Mouse (Mus musculus) stomach, embryonic 14.5 days (tissue): ENCODE measurements at regions not wholly inside any gene's neighbourhood (a gene's known extent, or its start where the extent isn't known, plus 50 kb on each side); places are given as distances from the start of the nearest gene placed in this dataset.

Experiments used
- ATAC-seq: fragments of 200-750 bp; cut with Nextera tagmentation; 2 replicates; pipeline ENCODE4 v1.8.0; 2017; ENCODE audit warnings: low read depth, moderate TSS enrichment; ENCODE audit not compliant: insufficient number of reproducible peaks, insufficient read depth, low FRiP score
- H3K27ac ChIP-seq: fragments of 300-500 bp; sonication (generic); 2 replicates; pipeline ENCODE4 v1.5.1; 2014; ENCODE audit warnings: mild to moderate bottlenecking, low read length, moderate library complexity, mixed read lengths
- H3K27me3 ChIP-seq: fragments of 300-500 bp; sonication (generic); 2 replicates; pipeline ENCODE4 v1.6.1; 2014; ENCODE audit warnings: low read length, control low read depth, mixed read lengths; ENCODE audit not compliant: control insufficient read depth, insufficient read depth
- H3K36me3 ChIP-seq: fragments of 300-500 bp; sonication (generic); 2 replicates; pipeline ENCODE4 v1.6.1; 2014; ENCODE audit warnings: mild to moderate bottlenecking, control low read depth, low read length, moderate library complexity, mixed read lengths; ENCODE audit not compliant: control insufficient read depth, insufficient read depth
- H3K4me1 ChIP-seq: fragments of 300-500 bp; sonication (generic); 2 replicates; pipeline ENCODE4 v1.6.1; 2014; ENCODE audit warnings: low read length, control low read depth, mixed read lengths; ENCODE audit not compliant: control insufficient read depth, insufficient read depth
- H3K4me2 ChIP-seq: fragments of 300-500 bp; sonication (generic); replicated peaks from 2 replicates; pipeline ENCODE4 v1.6.1; 2014; ENCODE audit warnings: low read depth, low read length, control low read depth
- H3K4me3 ChIP-seq: fragments of 300-500 bp; sonication (generic); 2 replicates; pipeline ENCODE4 v1.5.1; 2014; ENCODE audit warnings: low read depth, low read length, control low read depth
- H3K9ac ChIP-seq: fragments of 300-500 bp; sonication (generic); replicated peaks from 2 replicates; pipeline ENCODE4 v1.6.1; 2014; ENCODE audit warnings: low read depth, mild to moderate bottlenecking, control low read depth, low read length, moderate library complexity, mixed read lengths
- H3K9me3 ChIP-seq: fragments of 300-500 bp; sonication (generic); 2 replicates; pipeline ENCODE4 v1.6.1; 2016; ENCODE audit warnings: low read depth, low read length, control low read depth; ENCODE audit not compliant: control insufficient read depth
- WGBS: fragments of 180-500 bp; shearing (Covaris S2); extraction: QIAGEN DNeasy Blood & Tissue Kit; methylation state at CpG from one replicate; pipeline ENCODE4 v1.1.7; 2014; 5-methylcytosine and 5-hydroxymethylcytosine counted together

DNA sequence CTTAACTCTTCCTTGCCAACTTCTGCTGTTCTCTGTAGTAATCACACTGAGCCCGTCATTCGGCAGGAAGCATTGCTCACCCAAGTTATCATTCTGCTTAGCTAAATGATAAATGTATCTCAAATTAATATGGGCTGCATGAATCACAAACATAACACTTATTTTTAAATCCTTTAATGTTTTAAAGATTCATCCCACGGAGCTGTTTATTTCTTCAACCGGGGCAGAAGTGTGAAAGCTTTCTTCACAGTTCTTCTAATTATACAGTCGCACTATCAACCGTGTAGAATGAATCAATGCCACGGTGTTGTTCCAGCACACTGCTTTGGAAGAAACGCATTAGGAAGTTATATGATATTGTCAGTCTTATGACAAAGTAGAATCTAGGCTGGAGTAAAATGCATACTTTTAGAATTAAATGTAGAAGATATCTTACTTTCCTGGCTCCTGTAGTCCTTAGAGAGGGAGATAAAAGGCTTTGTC, 121.3 kb upstream of the Syt1 start:
- Histone ChIP-seq H3K36me3 (no peaks in the 10 kb centered on the region), H3K27me3 (no peaks in the 10 kb centered on the region), H3K4me2 (no peak overlapping the region), H3K4me1 (no peaks in the 10 kb centered on the region), H3K9ac (no peak overlapping the region), H3K4me3 (no peak overlapping the region), H3K27ac (no peak overlapping the region), H3K9me3 (no peaks in the 10 kb centered on the region)
- WGBS: 63% methylated on average over 8 of the region's 8 CpGs
- ATAC-seq: no peak

DNA sequence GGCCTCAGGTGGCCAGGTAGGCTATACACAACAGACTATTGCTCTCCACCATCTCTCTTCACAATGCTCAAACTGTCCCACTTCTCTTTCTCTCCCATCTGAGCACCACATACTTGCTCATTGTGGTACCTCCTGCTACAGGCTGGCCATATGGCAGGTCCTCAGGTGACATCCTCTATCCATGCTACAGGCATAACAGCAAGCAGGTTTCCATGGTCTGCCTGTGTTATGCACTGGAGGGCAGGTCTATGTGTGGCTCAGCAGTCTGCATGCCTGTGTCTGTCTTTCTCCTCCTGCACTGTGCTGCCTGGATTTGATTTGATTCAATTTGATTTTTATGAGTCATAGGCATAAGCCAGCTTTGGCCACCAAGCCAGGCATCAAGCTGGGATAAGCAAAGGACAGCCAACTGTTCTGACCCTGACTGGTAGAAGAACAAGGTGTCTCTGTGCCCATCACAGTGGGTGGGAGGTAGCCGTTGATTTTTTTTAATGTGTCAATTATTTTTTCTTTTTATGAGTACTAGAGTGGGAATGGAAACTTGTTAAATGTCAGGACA, 118.8 kb upstream of the Syt1 start:
- no peak overlapping the region for H3K9ac ChIP-seq
- no peaks in the 10 kb centered on the region for H3K4me1 ChIP-seq
- H3K27ac ChIP-seq: no peak overlapping the region
- no peak overlapping the region for H3K4me2 ChIP-seq
- no peak overlapping the region for H3K4me3 ChIP-seq
- no peak for ATAC-seq
- no peaks in the 10 kb centered on the region for H3K27me3 ChIP-seq
- no peaks in the 10 kb centered on the region for H3K9me3 ChIP-seq
- H3K36me3 ChIP-seq: no peaks in the 10 kb centered on the region
- 90% methylated on average over 1 of the region's 1 CpGs for WGBS

DNA sequence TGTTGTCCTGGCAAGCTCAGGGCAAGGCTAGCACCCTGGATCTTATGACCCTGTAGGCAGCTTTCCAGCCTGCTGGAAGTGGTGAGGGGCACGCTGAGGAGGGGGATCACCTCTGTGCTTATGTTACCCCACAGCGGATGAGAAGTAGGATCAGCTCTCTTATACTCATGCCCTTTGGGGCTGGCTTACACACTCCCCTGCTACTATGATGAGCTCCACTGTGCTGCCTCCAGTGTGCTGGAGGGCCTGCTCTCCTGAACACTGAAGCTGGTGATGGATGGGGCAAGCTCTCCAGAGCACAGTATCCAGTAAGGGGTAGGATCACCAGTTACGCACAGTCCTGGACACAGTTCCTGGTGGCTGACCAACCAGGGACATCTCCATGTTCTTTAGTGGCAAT, 118.3 kb upstream of the Syt1 start:
- H3K27me3 ChIP-seq: no peaks in the 10 kb centered on the region
- WGBS: 86% methylated on average over 3 of the region's 3 CpGs
- no peaks in the 10 kb centered on the region for H3K4me1 ChIP-seq
- no peaks in the 10 kb centered on the region for H3K9me3 ChIP-seq
- no peak overlapping the region for H3K4me2 ChIP-seq
- H3K9ac ChIP-seq: no peak overlapping the region
- no peaks in the 10 kb centered on the region for H3K36me3 ChIP-seq
- H3K27ac ChIP-seq: no peak overlapping the region
- ATAC-seq: no peak
- H3K4me3 ChIP-seq: no peak overlapping the region

DNA sequence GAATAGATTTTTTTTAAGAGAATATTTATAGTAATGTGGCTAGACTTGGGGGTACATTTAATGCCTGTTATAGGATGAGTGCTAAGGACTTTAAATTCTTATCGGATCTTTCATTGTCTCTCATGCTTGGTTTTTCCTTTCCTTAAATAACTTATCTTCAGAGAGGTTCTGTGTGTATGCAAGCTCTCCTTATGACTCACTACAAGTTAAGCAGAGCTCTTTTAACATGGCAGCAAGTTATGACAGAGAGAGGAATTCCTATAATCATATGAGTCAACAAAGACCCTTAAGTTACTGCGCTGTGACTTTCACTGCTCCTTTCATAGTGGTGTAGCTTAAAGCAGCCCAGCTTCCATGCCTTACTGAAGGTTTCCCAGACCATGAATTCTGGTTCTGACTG, 115.9 kb upstream of the Syt1 start:
- no peak overlapping the region for H3K9ac ChIP-seq
- H3K4me3 ChIP-seq: no peak overlapping the region
- H3K4me1 ChIP-seq: no peaks in the 10 kb centered on the region
- ATAC-seq: no peak
- no peaks in the 10 kb centered on the region for H3K36me3 ChIP-seq
- H3K27ac ChIP-seq: no peak overlapping the region
- H3K9me3 ChIP-seq: no peaks in the 10 kb centered on the region
- no peaks in the 10 kb centered on the region for H3K27me3 ChIP-seq
- WGBS: 73% methylated on average over 2 of the region's 2 CpGs
- no peak overlapping the region for H3K4me2 ChIP-seq

DNA sequence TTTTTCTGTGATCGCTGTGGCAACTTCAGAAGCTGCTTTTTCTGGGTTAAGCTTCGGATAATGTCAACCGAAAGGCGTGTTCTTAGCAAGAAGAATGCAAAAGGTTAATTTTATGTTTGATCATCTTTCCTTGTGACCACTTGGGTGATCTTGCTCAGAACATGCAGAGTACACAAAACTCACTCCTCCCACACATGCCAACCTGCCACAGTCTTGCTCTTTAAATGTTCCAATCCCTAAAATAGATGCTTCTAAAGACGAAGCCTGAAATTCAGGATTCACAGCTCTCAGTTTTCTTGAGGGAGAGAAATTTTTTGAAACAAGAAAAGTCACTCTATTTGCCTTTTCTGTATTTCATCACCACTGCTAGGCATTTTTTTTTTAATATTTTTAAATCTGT, 106.4 kb upstream of the Syt1 start:
- Histone ChIP-seq H3K9me3 (no peaks in the 10 kb centered on the region), H3K9ac (no peak overlapping the region), H3K27me3 (no peaks in the 10 kb centered on the region), H3K4me1 (no peaks in the 10 kb centered on the region), H3K4me3 (no peak overlapping the region), H3K27ac (no peak overlapping the region), H3K36me3 (no peaks in the 10 kb centered on the region), H3K4me2 (no peak overlapping the region)
- ATAC-seq: no peak
- WGBS: 80% methylated on average over 5 of the region's 5 CpGs

DNA sequence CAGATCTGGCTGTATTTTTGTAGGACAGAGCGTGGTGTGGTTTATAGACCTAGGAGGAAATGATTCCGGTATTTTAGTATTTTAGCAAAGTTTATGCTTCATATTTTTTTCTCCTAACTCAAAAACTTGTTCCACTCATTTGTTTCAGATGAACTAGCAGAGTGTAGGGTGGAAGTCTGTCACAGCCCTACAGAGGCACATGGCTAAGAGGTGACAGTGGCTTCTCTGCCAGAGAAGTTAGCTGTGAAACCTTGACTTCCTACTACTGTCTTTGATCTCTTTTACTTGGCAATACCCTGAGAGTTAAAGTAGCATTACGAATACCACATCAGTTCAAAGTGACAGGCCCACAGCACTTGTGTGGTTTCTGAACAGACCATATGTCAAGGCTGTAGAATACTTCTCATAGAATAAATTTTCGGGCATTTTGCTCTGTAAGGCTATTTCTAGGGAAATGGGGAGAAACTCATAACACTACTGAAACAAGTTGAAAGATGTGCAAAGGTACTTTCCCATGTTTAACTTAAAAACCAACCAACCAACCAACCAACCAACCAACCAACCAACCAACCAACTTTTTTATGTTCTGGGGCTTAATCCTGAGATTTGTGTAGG, 104.3 kb upstream of the Syt1 start:
- Histone ChIP-seq H3K9me3 (no peaks in the 10 kb centered on the region), H3K27me3 (no peaks in the 10 kb centered on the region), H3K9ac (no peak overlapping the region), H3K27ac (no peak overlapping the region), H3K4me3 (no peak overlapping the region), H3K4me1 (no peaks in the 10 kb centered on the region), H3K36me3 (no peaks in the 10 kb centered on the region), H3K4me2 (no peak overlapping the region)
- WGBS: 76% methylated on average over 4 of the region's 4 CpGs
- no peak for ATAC-seq

DNA sequence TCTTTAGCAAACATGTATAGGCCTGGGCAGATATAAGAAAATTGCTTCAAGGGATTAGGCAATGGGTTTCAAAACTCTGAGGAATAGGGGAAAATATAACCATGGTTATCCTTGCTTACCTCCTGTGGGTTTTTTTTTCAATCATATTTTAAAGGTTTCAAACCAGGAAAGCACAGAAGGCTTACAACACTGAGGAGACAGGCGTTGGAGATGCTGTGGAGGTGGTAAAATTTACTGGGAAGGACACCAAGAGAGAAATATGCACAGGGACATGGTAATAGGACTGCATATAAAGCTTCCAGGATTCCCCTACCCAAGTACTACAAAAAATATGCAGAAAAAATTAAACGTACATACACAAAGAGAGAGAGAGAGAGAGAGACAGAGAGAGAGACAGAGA, 95.0 kb upstream of the Syt1 start:
- H3K27ac ChIP-seq: no peak overlapping the region
- ATAC-seq: no peak
- 80% methylated on average over 2 of the region's 2 CpGs for WGBS
- H3K9ac ChIP-seq: no peak overlapping the region
- no peak overlapping the region for H3K4me2 ChIP-seq
- H3K36me3 ChIP-seq: no peaks in the 10 kb centered on the region
- no peak overlapping the region for H3K4me3 ChIP-seq
- H3K27me3 ChIP-seq: no peaks in the 10 kb centered on the region
- H3K4me1 ChIP-seq: no peaks in the 10 kb centered on the region
- no peaks in the 10 kb centered on the region for H3K9me3 ChIP-seq

DNA sequence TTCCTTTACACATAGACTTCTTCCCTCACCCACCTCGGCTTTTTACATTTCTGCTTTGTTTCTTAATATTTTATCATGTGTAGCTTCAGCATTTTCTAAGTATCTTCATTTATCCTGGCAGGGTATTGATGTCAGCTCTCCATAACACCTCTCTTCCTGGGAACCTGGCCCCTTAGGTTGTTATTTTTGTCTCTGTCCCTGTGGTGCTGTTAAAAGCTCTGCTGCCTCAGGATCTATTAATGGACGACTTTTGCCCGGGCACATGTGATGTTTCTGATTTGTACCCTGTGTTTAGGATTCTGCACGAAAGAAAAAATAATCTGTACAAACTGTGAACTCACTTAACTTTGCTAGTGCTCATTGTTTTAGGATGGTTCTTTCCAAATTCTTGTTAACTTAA, 81.4 kb upstream of the Syt1 start:
- Histone ChIP-seq H3K4me2 (no peak overlapping the region), H3K27me3 (no peaks in the 10 kb centered on the region), H3K27ac (no peak overlapping the region), H3K9me3 (no peaks in the 10 kb centered on the region), H3K9ac (no peak overlapping the region), H3K4me1 (no peaks in the 10 kb centered on the region), H3K36me3 (no peaks in the 10 kb centered on the region), H3K4me3 (no peak overlapping the region)
- 67% methylated on average over 4 of the region's 4 CpGs for WGBS
- ATAC-seq: no peak

DNA sequence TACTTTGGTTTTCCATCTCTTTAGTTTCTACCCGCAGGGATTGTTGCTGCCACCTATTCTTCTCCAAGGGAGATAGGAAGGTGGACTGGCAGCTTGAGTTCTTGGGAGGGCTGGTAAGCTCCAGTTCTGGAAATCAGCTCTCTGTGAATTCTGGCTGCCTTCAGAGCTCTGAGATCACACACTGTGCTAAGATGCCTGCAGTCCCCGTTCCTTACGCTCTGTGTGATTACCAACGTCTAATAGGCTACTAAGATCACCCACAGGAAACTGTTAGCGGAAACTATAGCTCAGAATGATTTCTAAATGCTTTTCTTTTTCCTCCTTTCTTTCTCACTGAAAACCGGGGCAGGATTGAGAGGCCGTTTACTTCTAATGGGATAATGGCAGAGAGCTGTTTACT, 69.0 kb upstream of the Syt1 start:
- ATAC-seq: no peak
- no peak overlapping the region for H3K4me2 ChIP-seq
- 34% methylated on average over 7 of the region's 7 CpGs for WGBS
- no peaks in the 10 kb centered on the region for H3K4me1 ChIP-seq
- no peak overlapping the region for H3K27ac ChIP-seq
- H3K9ac ChIP-seq: no peak overlapping the region
- no peaks in the 10 kb centered on the region for H3K36me3 ChIP-seq
- H3K27me3 ChIP-seq: no peaks in the 10 kb centered on the region
- H3K9me3 ChIP-seq: no peaks in the 10 kb centered on the region
- H3K4me3 ChIP-seq: no peak overlapping the region
